Mouse (Mus musculus) midbrain, embryonic 10.5 days (tissue): ENCODE data around the gene Ffar1. TPM values are rescaled to one million over a fixed set of nuclear protein-coding genes. Genes with fewer than 3 reads are reported as not detected.
"Not testable (repeated sequence)": the region's sequence is repeated elsewhere in the genome, so short reads cannot be mapped to it uniquely, and the experiment has no call there.

Experiments
- DNase-seq: peaks from one replicate; pipeline ENCODE4 v3.0.0-alpha.2; 2017; ENCODE audit warnings: low spot score
- H3K27ac ChIP-seq: fragments of 300-500 bp; sonication (generic); replicated peaks from 2 replicates; pipeline ENCODE4 v1.5.1; 2016; ENCODE audit warnings: mild to moderate bottlenecking
- H3K27me3 ChIP-seq: fragments of 300-500 bp; sonication (generic); 2 replicates; pipeline ENCODE4 v1.6.1; 2016; ENCODE audit warnings: low read depth, mild to moderate bottlenecking; ENCODE audit not compliant: poor library complexity, severe bottlenecking
- H3K36me3 ChIP-seq: fragments of 300-500 bp; sonication (generic); 2 replicates; pipeline ENCODE4 v1.6.1; 2016; ENCODE audit warnings: mild to moderate bottlenecking, moderate library complexity
- H3K4me1 ChIP-seq: fragments of 300-500 bp; sonication (generic); 2 replicates; pipeline ENCODE4 v1.6.1; 2016
- H3K4me3 ChIP-seq: fragments of 300-500 bp; sonication (generic); 2 replicates; pipeline ENCODE4 v1.5.1; 2016; ENCODE audit warnings: mild to moderate bottlenecking, moderate library complexity
- H3K9me3 ChIP-seq: fragments of 300-500 bp; sonication (generic); replicated peaks from 2 replicates; pipeline ENCODE4 v1.6.1; 2016; ENCODE audit warnings: mild to moderate bottlenecking
- WGBS: fragments of 180-500 bp; shearing (Covaris S2); methylation state at CpG from one replicate; pipeline ENCODE4 v1.1.7; 2016; 5-methylcytosine and 5-hydroxymethylcytosine counted together
- polyA plus RNA-seq: library from polyadenylated mRNA; unstranded; fragments of >200 nt; fragmentation: Nextera tagmentation; extraction: Ambion mirVana; gene quantifications from 2 replicates; pipeline ENCODE4 v1.2.1, GENCODE M21; 2016

Gene Ffar1
- polyA plus RNA-seq, 1 experiment from 2014 or later: not detected

DNA sequence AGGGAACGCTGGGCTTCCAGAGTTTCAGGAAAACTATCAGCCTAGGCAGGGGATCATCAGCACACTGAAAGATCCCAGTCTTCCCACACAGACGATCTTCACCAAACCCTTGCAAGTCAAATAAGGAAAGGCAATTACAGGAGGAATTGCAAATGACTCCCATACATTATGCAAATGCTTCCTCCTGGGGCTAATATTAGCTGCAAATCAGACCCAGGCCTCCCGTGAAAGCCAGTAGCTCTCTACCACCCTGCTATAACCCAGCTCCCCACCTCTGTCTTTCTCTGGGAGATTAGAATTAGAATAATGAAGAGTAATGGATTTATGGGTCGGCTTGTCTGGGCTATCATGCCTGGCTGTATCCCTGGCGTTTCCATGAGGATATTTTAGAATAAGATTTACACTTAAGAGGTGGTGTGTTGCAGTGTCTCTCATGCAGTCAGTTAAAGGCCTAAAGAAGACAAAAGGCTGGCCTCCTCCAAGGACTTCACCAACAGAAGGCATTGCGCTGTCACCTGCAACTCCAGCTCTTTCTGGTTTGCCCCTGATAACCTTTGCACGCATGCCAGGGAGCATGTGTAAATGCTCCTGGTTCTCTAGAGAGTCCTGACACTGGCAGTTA lies 16.6 kb downstream of the Ffar1 start:
- H3K4me3 ChIP-seq: no peak overlapping the region
- 51% methylated on average over 7 of the region's 7 CpGs for WGBS
- H3K36me3 ChIP-seq: no peaks in the 10 kb centered on the region
- H3K4me1 ChIP-seq: 0 out of 2 replicates have a peak, but pooled peaks cover 5% of the 10 kb centered on the region
- DNase-seq: no peak
- no peaks in the 10 kb centered on the region for H3K9me3 ChIP-seq
- no peak overlapping the region for H3K27ac ChIP-seq
- H3K27me3 ChIP-seq: no peaks in the 10 kb centered on the region

GRCm38 (mm10) chr7:30842092-30842491 lies 19.3 kb downstream of the Ffar1 start:
- no peak overlapping the region for H3K4me3 ChIP-seq
- WGBS: 89% methylated on average over 5 of the region's 5 CpGs
- H3K27me3 ChIP-seq: no peaks in the 10 kb centered on the region
- H3K4me1 ChIP-seq: 0 out of 2 replicates have a peak, but pooled peaks cover 5% of the 10 kb centered on the region
- DNase-seq: no peak
- H3K9me3 ChIP-seq: no peaks in the 10 kb centered on the region
- H3K36me3 ChIP-seq: no peaks in the 10 kb centered on the region
- no peak overlapping the region for H3K27ac ChIP-seq

DNA sequence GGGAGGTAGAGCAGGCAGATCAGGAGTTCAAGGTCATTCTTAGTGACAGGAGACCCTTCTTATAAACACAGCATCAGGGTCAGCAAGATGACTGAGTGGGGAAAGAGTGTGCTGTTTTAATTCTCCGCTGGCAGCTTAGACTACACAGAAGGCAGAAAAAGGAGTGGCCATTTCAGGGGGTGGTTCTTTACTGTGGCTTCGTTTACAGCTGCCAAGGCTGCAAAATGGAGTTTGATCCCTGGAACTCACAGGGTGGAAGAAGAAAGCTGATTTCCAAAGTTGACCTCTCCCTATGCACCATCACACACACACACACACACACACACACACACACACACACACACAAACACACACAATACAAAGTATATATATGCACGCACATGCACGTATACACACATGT lies 20.0 kb downstream of the Ffar1 start:
- Histone ChIP-seq H3K4me3 (no peak overlapping the region), H3K36me3 (no peaks in the 10 kb centered on the region), H3K9me3 (no peaks in the 10 kb centered on the region), H3K27me3 (no peaks in the 10 kb centered on the region), H3K4me1 (0 out of 2 replicates have a peak, but pooled peaks cover 5% of the 10 kb centered on the region), H3K27ac (no peak overlapping the region)
- no peak for DNase-seq
- WGBS: 93% methylated on average over 4 of the region's 4 CpGs

- WGBS: 79% methylated on average over 3 of the region's 3 CpGs
- Histone ChIP-seq H3K27me3 (no peaks in the 10 kb centered on the region), H3K4me1 (0 out of 2 replicates have a peak, but pooled peaks cover 5% of the 10 kb centered on the region), H3K36me3 (no peaks in the 10 kb centered on the region), H3K27ac (no peak overlapping the region), H3K4me3 (no peak overlapping the region), H3K9me3 (no peaks in the 10 kb centered on the region)
- no peak for DNase-seq
Observed at GRCm38 (mm10) chr7:30840306-30840705, 21.1 kb downstream of the Ffar1 start.

DNA sequence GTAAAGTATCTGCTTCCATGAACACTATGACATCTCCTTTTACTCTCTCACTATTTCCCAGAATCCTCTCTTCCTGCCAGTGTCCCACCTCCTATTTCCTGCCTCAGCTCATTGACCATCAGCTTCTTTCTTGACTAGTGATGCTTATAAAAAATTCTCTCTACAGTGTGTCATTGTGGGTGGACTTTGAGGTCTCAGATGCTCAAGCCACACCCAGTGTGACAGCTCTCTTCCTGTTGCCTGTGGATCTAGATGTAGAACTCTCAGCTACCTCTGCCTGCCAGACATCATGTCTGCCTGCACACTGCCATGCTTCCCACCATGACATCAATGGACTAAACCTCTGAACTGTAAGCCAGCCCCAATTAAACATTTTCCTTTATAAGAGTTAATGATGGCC lies 24.1 kb downstream of the Ffar1 start:
- no peaks in the 10 kb centered on the region for H3K36me3 ChIP-seq
- H3K4me1 ChIP-seq: no peaks in the 10 kb centered on the region
- H3K27me3 ChIP-seq: no peaks in the 10 kb centered on the region
- no peak overlapping the region for H3K27ac ChIP-seq
- no peak for DNase-seq
- H3K4me3 ChIP-seq: no peak overlapping the region
- no peaks in the 10 kb centered on the region for H3K9me3 ChIP-seq

- not testable (repeated sequence) for H3K9me3 ChIP-seq, H3K27me3 ChIP-seq, H3K36me3 ChIP-seq, H3K4me3 ChIP-seq, H3K27ac ChIP-seq, DNase-seq, H3K4me1 ChIP-seq
- WGBS: 42% methylated on average over 9 of the region's 11 CpGs
Observed at GRCm38 (mm10) chr7:30832684-30833083, 28.7 kb downstream of the Ffar1 start.

DNA sequence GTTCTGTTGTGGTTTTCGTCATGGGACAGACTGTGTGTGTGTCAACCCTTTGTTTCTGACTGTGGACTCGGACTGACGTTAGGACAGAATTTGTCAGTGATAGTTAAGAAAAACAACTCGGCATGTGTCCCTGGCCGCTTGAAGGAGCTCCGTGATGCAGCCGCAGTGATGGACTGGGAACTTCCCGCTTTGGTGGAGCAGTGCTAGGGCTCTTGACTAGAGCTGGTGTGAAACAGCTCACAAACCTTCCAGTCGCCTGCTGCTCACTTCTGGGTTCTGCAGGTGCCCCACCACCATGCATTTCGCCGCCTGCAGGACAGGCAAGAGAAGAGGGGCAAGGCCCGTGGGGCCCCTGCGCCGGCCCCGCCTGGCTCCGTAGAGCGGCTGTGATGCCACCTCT lies 29.1 kb downstream of the Ffar1 start:
- no peaks in the 10 kb centered on the region for H3K36me3 ChIP-seq
- no peaks in the 10 kb centered on the region for H3K27me3 ChIP-seq
- no peak overlapping the region for H3K27ac ChIP-seq
- no peak overlapping the region for H3K4me3 ChIP-seq
- WGBS: 68% methylated on average over 15 of the region's 17 CpGs
- H3K4me1 ChIP-seq: no peaks in the 10 kb centered on the region
- no peak for DNase-seq
- H3K9me3 ChIP-seq: no peaks in the 10 kb centered on the region

DNA sequence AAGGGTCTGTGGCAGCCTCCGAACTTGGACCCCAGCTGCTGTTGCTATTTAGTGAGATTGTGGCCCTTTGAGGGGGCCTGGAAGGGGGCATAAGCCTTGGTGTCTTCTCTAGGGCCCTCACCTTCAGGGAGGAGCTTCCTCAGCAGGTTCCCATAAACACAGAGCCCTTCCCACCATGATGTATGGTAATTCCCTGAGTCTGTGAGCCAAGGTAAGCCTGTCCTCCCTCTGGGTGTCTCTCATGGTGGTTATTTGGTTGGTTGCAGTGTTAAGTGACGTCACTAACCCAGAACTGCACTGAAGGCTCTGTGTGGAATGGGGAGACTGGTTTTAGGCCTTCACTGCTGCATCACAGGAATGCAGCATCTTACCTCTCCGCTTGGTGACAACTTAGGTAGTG lies 31.9 kb downstream of the Ffar1 start:
- Histone ChIP-seq H3K4me3 (no peak overlapping the region), H3K27me3 (no peaks in the 10 kb centered on the region), H3K27ac (no peak overlapping the region), H3K9me3 (no peaks in the 10 kb centered on the region), H3K36me3 (no peaks in the 10 kb centered on the region), H3K4me1 (no peaks in the 10 kb centered on the region)
- 74% methylated on average over 3 of the region's 3 CpGs for WGBS
- DNase-seq: no peak

DNA sequence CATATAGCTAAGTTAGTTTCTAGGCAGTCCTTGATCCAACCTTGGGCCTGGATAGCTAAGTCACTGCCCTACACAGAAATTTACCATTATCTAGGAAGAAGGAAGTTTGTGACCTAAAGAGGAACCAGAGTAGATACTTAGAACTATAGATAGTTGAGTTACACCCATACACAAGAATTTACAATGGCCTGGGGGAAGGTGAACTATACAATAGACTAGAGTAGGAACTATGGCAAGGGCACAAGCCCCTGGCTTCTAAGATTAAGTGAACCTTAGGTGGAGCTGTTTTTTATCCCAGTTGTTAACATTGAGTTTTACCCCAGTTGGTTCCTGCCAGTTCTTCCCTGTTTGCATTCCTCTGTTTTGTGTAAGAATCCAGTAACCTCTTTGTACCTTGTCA lies 32.5 kb downstream of the Ffar1 start:
- H3K36me3 ChIP-seq, H3K9me3 ChIP-seq, H3K4me1 ChIP-seq, H3K27me3 ChIP-seq, DNase-seq, H3K27ac ChIP-seq, H3K4me3 ChIP-seq: not testable (repeated sequence)

DNA sequence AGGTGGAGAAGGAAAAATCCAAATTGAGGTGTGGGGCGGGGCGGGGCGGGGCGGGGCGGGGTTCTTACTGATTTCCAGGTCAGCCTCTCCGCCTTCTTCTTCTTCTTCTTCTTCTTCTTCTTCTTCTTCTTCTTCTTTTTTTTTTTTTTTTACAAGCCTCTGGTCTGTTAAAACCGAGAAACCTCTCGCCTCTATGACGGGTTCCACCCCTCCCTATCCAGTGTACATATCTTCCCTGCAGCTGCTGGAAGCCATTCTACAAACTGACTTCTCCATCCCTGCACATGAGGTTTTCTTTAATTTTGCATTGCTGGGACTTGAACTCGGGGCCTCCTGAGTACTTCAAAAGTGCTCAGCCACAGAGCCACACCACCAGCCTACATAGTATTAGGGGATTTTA lies 34.7 kb downstream of the Ffar1 start:
- WGBS: 93% methylated on average over 10 of the region's 10 CpGs
- H3K27me3 ChIP-seq: no peaks in the 10 kb centered on the region
- H3K27ac ChIP-seq: no peak overlapping the region
- no peaks in the 10 kb centered on the region for H3K36me3 ChIP-seq
- no peak for DNase-seq
- H3K4me1 ChIP-seq: no peaks in the 10 kb centered on the region
- H3K9me3 ChIP-seq: no peaks in the 10 kb centered on the region
- H3K4me3 ChIP-seq: no peak overlapping the region

DNA sequence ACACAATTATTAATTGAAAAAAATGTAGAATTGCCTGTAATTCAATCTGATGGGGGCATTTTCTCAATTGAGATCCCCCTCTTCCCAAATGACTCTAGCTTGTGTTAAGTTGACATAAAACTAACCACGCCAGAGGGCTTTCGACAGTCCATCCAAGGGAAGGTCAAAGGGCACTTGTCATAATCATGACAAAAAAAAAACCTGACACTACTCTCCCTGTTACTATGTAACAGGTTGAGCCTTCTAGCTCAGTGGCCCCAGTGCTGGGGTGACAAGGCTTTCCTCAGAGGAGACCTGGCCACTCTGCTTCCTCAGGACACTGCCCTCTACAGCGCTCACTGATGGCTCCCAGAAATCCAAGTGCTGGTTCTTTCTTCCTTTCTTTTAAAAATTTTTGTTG lies 37.1 kb downstream of the Ffar1 start:
- DNase-seq: no peak
- Histone ChIP-seq H3K9me3 (no peaks in the 10 kb centered on the region), H3K27me3 (no peaks in the 10 kb centered on the region), H3K4me1 (no peaks in the 10 kb centered on the region), H3K4me3 (no peak overlapping the region), H3K27ac (no peak overlapping the region), H3K36me3 (no peaks in the 10 kb centered on the region)
- 98% methylated on average over 3 of the region's 3 CpGs for WGBS

- WGBS: 91% methylated on average over 18 of the region's 18 CpGs
Observed at GRCm38 (mm10) chr7:30823675-30824074, 37.7 kb downstream of the Ffar1 start, which contains the start of gene Ffar2. Gene Ffar2 (minus strand): TSS chr7:30823775.

GRCm38 (mm10) chr7:30821532-30821931 lies 39.8 kb downstream of the Ffar1 start:
- no peak for DNase-seq
- Histone ChIP-seq H3K4me3 (no peak overlapping the region), H3K27me3 (no peaks in the 10 kb centered on the region), H3K36me3 (no peaks in the 10 kb centered on the region), H3K4me1 (no peaks in the 10 kb centered on the region), H3K9me3 (no peaks in the 10 kb centered on the region), H3K27ac (no peak overlapping the region)
- WGBS: 74% methylated on average over 5 of the region's 5 CpGs

More at GRCm38 (mm10) chr7:30823675-30824074, 37.7 kb downstream of the Ffar1 start, which contains the start of gene Ffar2:
- Histone ChIP-seq H3K4me1 (no peaks in the 10 kb centered on the region), H3K36me3 (no peaks in the 10 kb centered on the region), H3K9me3 (no peaks in the 10 kb centered on the region), H3K27ac (no peak within 1 kb of the TSS), H3K27me3 (no peaks in the 10 kb centered on the region), H3K4me3 (no peak within 1 kb of the TSS)
- DNase-seq: no peak
